Mouse (Mus musculus): ENCODE measurements at regions not wholly inside any gene's neighbourhood (a gene's known extent, or its start where the extent isn't known, plus 50 kb on each side); places are given as distances from the start of the nearest gene placed in this dataset.

- 64% methylated on average over 11 of the region's 11 CpGs for WGBS (ENCODE audit: insufficient replicate concordance)
- H3K4me1 ChIP-seq (replicated peaks) = no peaks in the 10 kb centered on the region
- ATAC-seq (ENCODE audit: low read depth) = no peak
Observed at GRCm38 (mm10) chr14:80369448-80370153, 385.7 kb downstream of the Olfm4 start.

GRCm38 (mm10) chr14:80374290-80374689 is 390.4 kb downstream of the Olfm4 start:
- no peaks in the 10 kb centered on the region for H3K9me3 ChIP-seq (replicated peaks)
- no peak overlapping the region for H3K4me2 ChIP-seq
- H3K36me3 ChIP-seq = no peaks in the 10 kb centered on the region
- WGBS (ENCODE audit: insufficient replicate concordance) = 76% methylated on average over 1 of the region's 1 CpGs
- H3K4me1 ChIP-seq (replicated peaks) = no peaks in the 10 kb centered on the region
- ATAC-seq (ENCODE audit: low read depth) (no peak), DNase-seq (no peak)
- no peaks in the 10 kb centered on the region for H3K27me3 ChIP-seq
- H3K27ac ChIP-seq = no peak overlapping the region
- no peak overlapping the region for H3K9ac ChIP-seq
- H3K4me3 ChIP-seq (replicated peaks) = no peak overlapping the region

More at GRCm38 (mm10) chr14:80369448-80370153, 385.7 kb downstream of the Olfm4 start:
- H3K4me2 ChIP-seq = no peak overlapping the region
- H3K27me3 ChIP-seq = no peaks in the 10 kb centered on the region
- no peak overlapping the region for H3K4me3 ChIP-seq (replicated peaks)
- H3K27ac ChIP-seq = no peak overlapping the region
- no peaks in the 10 kb centered on the region for H3K9me3 ChIP-seq (replicated peaks)
- no peaks in the 10 kb centered on the region for H3K36me3 ChIP-seq
- no peak overlapping the region for H3K9ac ChIP-seq
- no peak for DNase-seq

- ATAC-seq (ENCODE audit: low read depth) = no peak
- no peak for DNase-seq
- H3K9ac ChIP-seq = no peak overlapping the region
- no peaks in the 10 kb centered on the region for H3K4me1 ChIP-seq (replicated peaks)
- H3K9me3 ChIP-seq (replicated peaks) = no peaks in the 10 kb centered on the region
- H3K27ac ChIP-seq = no peak overlapping the region
- no peaks in the 10 kb centered on the region for H3K27me3 ChIP-seq
- H3K4me2 ChIP-seq = no peak overlapping the region
- H3K36me3 ChIP-seq = no peaks in the 10 kb centered on the region
- 35% methylated on average over 1 of the region's 1 CpGs for WGBS (ENCODE audit: insufficient replicate concordance)
- H3K4me3 ChIP-seq (replicated peaks) = no peak overlapping the region
Observed at GRCm38 (mm10) chr14:80377064-80377463, 393.2 kb downstream of the Olfm4 start.

GRCm38 (mm10) chr14:80391418-80391817 is 407.5 kb downstream of the Olfm4 start:
- Histone ChIP-seq H3K9me3 (replicated peaks) (no peaks in the 10 kb centered on the region), H3K36me3 (no peaks in the 10 kb centered on the region), H3K9ac (no peak overlapping the region), H3K27ac (no peak overlapping the region), H3K4me3 (replicated peaks) (no peak overlapping the region), H3K27me3 (no peaks in the 10 kb centered on the region), H3K4me2 (no peak overlapping the region), H3K4me1 (replicated peaks) (no peaks in the 10 kb centered on the region)
- whole genome bisulfite sequencing (ENCODE audit: insufficient replicate concordance) = 60% methylated on average over 2 of the region's 2 CpGs
- ATAC-seq (ENCODE audit: low read depth) = no peak
- no peak for DNase-seq

GRCm38 (mm10) chr14:80408317-80408716 is 424.4 kb downstream of the Olfm4 start:
- Histone ChIP-seq H3K4me1 (replicated peaks) (no peaks in the 10 kb centered on the region), H3K36me3 (no peaks in the 10 kb centered on the region), H3K27me3 (no peaks in the 10 kb centered on the region), H3K4me2 (no peak overlapping the region), H3K9ac (no peak overlapping the region), H3K9me3 (replicated peaks) (no peaks in the 10 kb centered on the region; the same call in 1 of the 2 replicates), H3K4me3 (replicated peaks) (no peak overlapping the region), H3K27ac (no peak overlapping the region)
- DNase-seq (no peak), ATAC-seq (ENCODE audit: low read depth) (no peak)
- WGBS (ENCODE audit: insufficient replicate concordance) = 75% methylated on average over 2 of the region's 2 CpGs

- no peak overlapping the region for H3K27ac ChIP-seq
- H3K4me1 ChIP-seq (replicated peaks) = no peaks in the 10 kb centered on the region
- no peak for ATAC-seq (ENCODE audit: low read depth)
- DNase-seq = no peak
- H3K9ac ChIP-seq = no peak overlapping the region
- H3K27me3 ChIP-seq = no peaks in the 10 kb centered on the region
- H3K4me3 ChIP-seq (replicated peaks) = no peak overlapping the region
- WGBS (ENCODE audit: insufficient replicate concordance) = 70% methylated on average over 3 of the region's 3 CpGs
- no peaks in the 10 kb centered on the region for H3K9me3 ChIP-seq (replicated peaks)
- H3K4me2 ChIP-seq = no peak overlapping the region
- no peaks in the 10 kb centered on the region for H3K36me3 ChIP-seq
Observed at GRCm38 (mm10) chr14:80418810-80419325, 435.0 kb downstream of the Olfm4 start.

- H3K27me3 ChIP-seq = no peaks in the 10 kb centered on the region
- no peaks in the 10 kb centered on the region for H3K4me1 ChIP-seq (replicated peaks)
- H3K4me3 ChIP-seq (replicated peaks) = no peak overlapping the region
- H3K9ac ChIP-seq = no peak overlapping the region
- no peaks in the 10 kb centered on the region for H3K36me3 ChIP-seq
- no peak overlapping the region for H3K27ac ChIP-seq
- no peak overlapping the region for H3K4me2 ChIP-seq
- ATAC-seq (ENCODE audit: low read depth) (no peak), DNase-seq (no peak)
- H3K9me3 ChIP-seq (replicated peaks) = no peaks in the 10 kb centered on the region
Observed at GRCm38 (mm10) chr14:80443820-80444219, 459.9 kb downstream of the Olfm4 start.

- Histone ChIP-seq H3K27ac (no peak overlapping the region), H3K4me1 (replicated peaks) (no peaks in the 10 kb centered on the region), H3K9ac (no peak overlapping the region), H3K36me3 (no peaks in the 10 kb centered on the region), H3K27me3 (no peaks in the 10 kb centered on the region), H3K4me3 (replicated peaks) (no peak overlapping the region), H3K4me2 (no peak overlapping the region), H3K9me3 (replicated peaks) (no peaks in the 10 kb centered on the region)
- 37% methylated on average over 1 of the region's 1 CpGs for WGBS (ENCODE audit: insufficient replicate concordance)
- no peak for DNase-seq
- no peak for ATAC-seq (ENCODE audit: low read depth)
Observed at GRCm38 (mm10) chr14:80471470-80471869, 487.6 kb downstream of the Olfm4 start.

GRCm38 (mm10) chr14:80479918-80480317 is 496.0 kb downstream of the Olfm4 start:
- ATAC-seq (ENCODE audit: low read depth) (no peak), DNase-seq (no peak)
- no peaks in the 10 kb centered on the region for H3K27me3 ChIP-seq
- H3K4me1 ChIP-seq (replicated peaks) = no peaks in the 10 kb centered on the region
- no peaks in the 10 kb centered on the region for H3K36me3 ChIP-seq
- no peaks in the 10 kb centered on the region for H3K9me3 ChIP-seq (replicated peaks)
- no peak overlapping the region for H3K9ac ChIP-seq
- H3K4me3 ChIP-seq (replicated peaks) = no peak overlapping the region
- H3K4me2 ChIP-seq = no peak overlapping the region
- H3K27ac ChIP-seq = no peak overlapping the region

GRCm38 (mm10) chr14:80482771-80483170 is 498.9 kb downstream of the Olfm4 start:
- DNase-seq = no peak
- WGBS (ENCODE audit: insufficient replicate concordance) = 53% methylated on average over 3 of the region's 3 CpGs

GRCm38 (mm10) chr14:80484256-80484655 is 500.4 kb downstream of the Olfm4 start:
- Histone ChIP-seq H3K9ac (no peak overlapping the region), H3K4me1 (replicated peaks) (no peaks in the 10 kb centered on the region), H3K9me3 (replicated peaks) (no peaks in the 10 kb centered on the region; the same call in 1 of the 2 replicates), H3K4me3 (replicated peaks) (no peak overlapping the region), H3K36me3 (no peaks in the 10 kb centered on the region), H3K4me2 (no peak overlapping the region), H3K27ac (no peak overlapping the region), H3K27me3 (no peaks in the 10 kb centered on the region)
- ATAC-seq (ENCODE audit: low read depth) (no peak), DNase-seq (no peak)

More at GRCm38 (mm10) chr14:80482771-80483170, 498.9 kb downstream of the Olfm4 start:
- Histone ChIP-seq H3K4me1 (replicated peaks) (no peaks in the 10 kb centered on the region), H3K9me3 (replicated peaks) (no peaks in the 10 kb centered on the region), H3K36me3 (no peaks in the 10 kb centered on the region), H3K27me3 (no peaks in the 10 kb centered on the region), H3K4me2 (no peak overlapping the region), H3K27ac (no peak overlapping the region), H3K4me3 (replicated peaks) (no peak overlapping the region), H3K9ac (no peak overlapping the region)
- no peak for ATAC-seq (ENCODE audit: low read depth)

GRCm38 (mm10) chr14:80485149-80485548 is 501.3 kb downstream of the Olfm4 start:
- DNase-seq (no peak), ATAC-seq (ENCODE audit: low read depth) (no peak)
- no peaks in the 10 kb centered on the region for H3K27me3 ChIP-seq
- H3K4me2 ChIP-seq = no peak overlapping the region
- no peak overlapping the region for H3K4me3 ChIP-seq (replicated peaks)
- H3K27ac ChIP-seq = no peak overlapping the region
- H3K9ac ChIP-seq = no peak overlapping the region
- no peaks in the 10 kb centered on the region for H3K36me3 ChIP-seq
- no peaks in the 10 kb centered on the region for H3K4me1 ChIP-seq (replicated peaks)
- H3K9me3 ChIP-seq (replicated peaks) = no peaks in the 10 kb centered on the region; the same call in 1 of the 2 replicates

All from liver, embryonic 13.5 days (tissue).